Mouse (Mus musculus) adrenal gland, postnatal 14 days (tissue): ENCODE results near the gene Insl6. TPM values are rescaled to one million over a fixed set of nuclear protein-coding genes. Genes with fewer than 3 reads are reported as not detected.

Experiments
- DNase-seq: peaks from one replicate; pipeline ENCODE4 v3.0.0; 2021; ENCODE audit warnings: mixed read lengths
- total RNA-seq: library from RNA; stranded (reverse); gene quantifications from 2 replicates; pipeline ENCODE4 v1.2.3, GENCODE M21; 2021

Insl6 gene
- total RNA-seq, 1 experiment from 2014 or later, result 0.85 TPM

DNA sequence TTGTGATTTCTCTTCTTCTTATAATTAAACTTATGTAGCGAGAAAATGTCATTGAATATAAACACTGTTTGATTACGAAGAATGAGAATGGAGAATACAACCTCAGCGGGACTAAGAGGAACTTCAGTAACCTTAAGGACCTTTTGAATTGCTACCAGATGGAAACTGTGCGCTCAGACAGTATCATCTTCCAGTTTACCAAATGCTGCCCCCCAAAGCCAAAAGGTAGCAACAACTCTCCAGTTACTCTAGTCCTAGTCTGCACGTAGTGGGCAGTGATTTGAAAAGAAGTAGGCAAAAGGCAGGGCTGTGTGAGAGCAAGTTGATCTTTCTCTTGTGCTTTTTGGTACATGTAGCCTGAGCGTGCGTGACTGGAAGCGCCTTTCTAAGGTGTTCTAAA lies 37.3 kb downstream of the Insl6 start:
- no peak for DNase-seq

DNA sequence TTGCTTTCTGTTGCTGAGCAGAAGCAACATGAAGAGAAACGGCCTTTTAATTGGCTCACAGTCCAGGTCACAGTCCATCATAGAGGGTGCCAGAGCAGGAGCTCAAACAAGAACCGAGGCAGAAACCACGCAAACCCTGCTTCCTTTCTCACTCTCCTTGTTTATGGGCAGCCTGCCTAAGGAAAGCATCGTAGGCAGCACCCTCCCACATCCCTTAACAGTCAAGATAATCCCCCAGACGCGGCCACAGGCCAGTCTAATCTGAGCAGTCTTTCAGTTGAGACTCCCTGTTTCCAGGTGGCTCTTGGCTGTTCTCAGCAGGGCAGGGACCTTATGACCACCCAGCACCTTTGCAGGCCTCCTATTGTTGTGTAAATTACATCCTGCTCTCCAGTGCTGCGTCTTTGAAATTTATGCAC lies 39.7 kb downstream of the Insl6 start:
- no peak for DNase-seq

DNA sequence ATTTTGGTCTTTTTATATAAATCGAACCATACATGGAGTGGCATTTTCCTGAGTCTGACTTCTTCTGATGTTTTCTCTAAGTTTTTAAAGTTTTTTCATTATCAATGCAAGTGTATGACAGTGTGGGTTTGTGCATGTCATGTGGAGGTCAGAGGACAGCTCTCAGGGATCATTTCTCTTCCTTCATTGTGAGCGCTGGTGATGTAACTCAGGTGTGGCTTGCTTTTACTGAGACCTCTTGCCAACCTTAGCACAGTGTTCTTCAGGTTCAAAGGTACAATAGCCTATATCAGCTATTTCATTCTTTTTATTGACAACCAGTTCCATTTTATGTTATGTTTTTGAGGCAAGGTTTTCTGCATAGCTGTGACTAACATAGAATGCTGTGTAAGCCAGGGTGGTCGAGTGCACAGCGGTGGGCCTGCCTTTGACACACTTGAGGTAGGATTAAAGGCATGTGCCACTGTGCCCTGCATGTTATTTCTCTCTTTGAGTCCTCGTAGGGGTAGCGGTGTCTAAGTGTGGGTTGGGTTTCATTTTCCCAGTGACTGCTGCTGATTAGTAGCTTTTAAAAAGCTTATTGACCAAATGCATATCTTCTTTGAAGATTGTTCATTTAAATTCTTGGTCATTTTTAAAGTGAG lies 46.1 kb downstream of the Insl6 start:
- DNase-seq, result no peak

DNA sequence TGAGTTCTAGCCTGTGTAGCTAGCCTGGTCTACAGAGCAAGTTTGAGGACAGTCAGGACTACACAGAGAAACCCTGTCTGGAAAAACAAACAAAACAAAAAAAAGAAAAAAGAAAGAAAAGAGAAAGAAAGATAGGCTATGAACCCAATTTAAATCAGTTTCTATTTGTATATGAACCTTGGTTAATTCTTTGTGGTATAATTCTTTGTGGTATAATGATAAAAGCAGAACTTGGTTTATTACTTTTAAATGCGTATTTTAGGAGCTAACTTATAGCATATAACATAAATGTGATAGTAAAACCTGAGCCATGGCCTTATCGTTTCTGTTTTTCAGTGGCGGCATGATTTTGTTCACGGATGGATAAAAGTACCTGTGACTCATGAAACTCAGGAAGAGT lies 48.7 kb downstream of the Insl6 start:
- no peak for DNase-seq

DNA sequence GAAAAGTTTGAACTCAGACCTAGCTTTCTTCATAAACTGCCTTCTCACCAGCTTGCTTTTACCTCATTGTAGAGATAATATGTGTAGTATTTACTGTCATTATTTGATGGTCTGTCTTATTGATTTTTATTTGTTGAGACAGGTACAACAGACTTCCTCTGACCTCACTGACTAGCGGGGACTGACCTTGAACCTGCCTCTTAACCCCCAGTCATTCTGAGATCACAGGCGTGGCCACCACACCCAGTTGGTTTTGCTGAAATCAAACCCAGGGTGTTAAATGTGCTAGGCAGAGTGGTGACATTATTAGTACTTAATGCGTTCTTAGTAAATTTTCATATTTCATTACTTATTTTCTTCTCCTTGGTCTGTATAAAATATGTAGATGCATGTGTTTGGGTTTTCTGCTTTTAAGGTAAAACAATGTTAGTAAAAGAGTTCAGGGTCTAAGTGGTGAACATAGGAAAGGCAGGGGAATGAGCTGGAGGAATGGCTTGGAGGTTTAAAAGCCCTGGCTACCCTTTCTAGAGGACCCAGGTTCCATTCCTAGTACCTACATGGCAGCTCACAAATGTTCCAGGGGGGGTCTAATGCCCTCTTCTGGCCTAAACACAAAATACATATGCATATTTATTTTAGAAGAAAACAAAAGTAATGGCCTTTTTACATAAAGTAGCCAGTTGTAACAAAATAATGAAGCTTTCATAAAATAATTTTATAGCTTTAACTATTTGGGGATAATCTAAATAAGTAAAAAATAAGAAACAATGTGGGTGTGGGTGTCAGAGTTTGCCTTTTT lies 52.9 kb downstream of the Insl6 start:
- DNase-seq, result no peak

Other genes starting within 250 kb of the Insl6 start
- 36.1 and 39.4 TPM in 2 replicates for gene Rcl1, start 224.0 kb downstream of the Insl6 start, total RNA-seq
- gene Jak2, start 73.5 kb downstream of the Insl6 start, total RNA-seq, result 19.6 and 22.3 TPM in 2 replicates
- gene Rln1, start 9.3 kb upstream of the Insl6 start, total RNA-seq, result not detected in 2 replicates
- gene Plgrkt, start 42.0 kb upstream of the Insl6 start, total RNA-seq, result 56.4 and 63.4 TPM in 2 replicates
- 6.0 and 7.0 TPM in 2 replicates for gene Cd274, start 42.1 kb upstream of the Insl6 start, total RNA-seq
- 0.23 TPM in 1 of 2 replicates, not detected in the other for gene Pdcd1lg2, start 85.6 kb upstream of the Insl6 start, total RNA-seq
- 52.1 and 53.6 TPM in 2 replicates for gene Ric1, start 196.9 kb upstream of the Insl6 start, total RNA-seq